Mouse (Mus musculus): ENCODE results near the gene Gpc6. TPM values are rescaled to one million over a fixed set of nuclear protein-coding genes. Genes with fewer than 3 reads are reported as not detected.

Gene Gpc6
- total RNA-seq, 2 experiments from 2014 or later, result 15.6 to 18.9 TPM

GRCm38 (mm10) chr14:117166350-117166749 is 241.2 kb downstream of the Gpc6 start:
- no peak for DNase-seq (ENCODE audit: low spot score in 2 of 2)
- intact Hi-C loops (cut with DNase I), result no loop called here

GRCm38 (mm10) chr14:117193364-117193763 is 268.2 kb downstream of the Gpc6 start:
- intact Hi-C loops (cut with DNase I), result no loop called here
- DNase-seq (ENCODE audit: low spot score in 2 of 2), result no peak

GRCm38 (mm10) chr14:117202012-117202411 is 276.9 kb downstream of the Gpc6 start:
- intact Hi-C loops (cut with DNase I), result no loop called here
- DNase-seq (ENCODE audit: low spot score in 2 of 2), result no peak

- intact Hi-C loops (cut with DNase I), result no loop called here
These were observed 278.8 kb downstream of the Gpc6 start for GRCm38 (mm10) chr14:117203960-117204359.

GRCm38 (mm10) chr14:117214373-117214772 is 289.3 kb downstream of the Gpc6 start:
- intact Hi-C loops (cut with DNase I), result no loop called here
- no peak for DNase-seq (ENCODE audit: low spot score in 2 of 2)

More at GRCm38 (mm10) chr14:117203960-117204359, 278.8 kb downstream of the Gpc6 start:
- DNase-seq (ENCODE audit: low spot score in 2 of 2), result no peak

GRCm38 (mm10) chr14:117226920-117227319 is 301.8 kb downstream of the Gpc6 start:
- no peak for DNase-seq (ENCODE audit: low spot score in 2 of 2)
- intact Hi-C loops (cut with DNase I), result no loop called here

- intact Hi-C loops (cut with DNase I), result no loop called here
- no peak for DNase-seq (ENCODE audit: low spot score in 2 of 2)
These were observed 305.4 kb downstream of the Gpc6 start for GRCm38 (mm10) chr14:117230476-117230875.

GRCm38 (mm10) chr14:117238226-117238625 is 313.1 kb downstream of the Gpc6 start:
- intact Hi-C loops (cut with DNase I), result no loop called here
- DNase-seq (ENCODE audit: low spot score in 2 of 2), result no peak

GRCm38 (mm10) chr14:117239694-117240427 is 314.7 kb downstream of the Gpc6 start:
- intact Hi-C loops (cut with DNase I), result no loop called here
- DNase-seq (ENCODE audit: low spot score in 2 of 2), result no peak

GRCm38 (mm10) chr14:117245631-117246030 is 320.5 kb downstream of the Gpc6 start:
- no peak for DNase-seq (ENCODE audit: low spot score in 2 of 2)
- intact Hi-C loops (cut with DNase I), result no loop called here

GRCm38 (mm10) chr14:117256192-117256591 is 331.1 kb downstream of the Gpc6 start:
- DNase-seq (ENCODE audit: low spot score in 2 of 2), result no peak
- intact Hi-C loops (cut with DNase I), result no loop called here

- intact Hi-C loops (cut with DNase I), result no loop called here
These were observed 340.5 kb downstream of the Gpc6 start for GRCm38 (mm10) chr14:117265653-117266052.

GRCm38 (mm10) chr14:117267823-117268601 is 342.9 kb downstream of the Gpc6 start:
- peak in 1 of 2 experiments; percentile 11 for DNase-seq (ENCODE audit: low spot score in 2 of 2)
- intact Hi-C loops (cut with DNase I), result no loop called here

More at GRCm38 (mm10) chr14:117265653-117266052, 340.5 kb downstream of the Gpc6 start:
- peak in 1 of 2 experiments; percentile 39 for DNase-seq (ENCODE audit: low spot score in 2 of 2)

- intact Hi-C loops (cut with DNase I), result no loop called here
- no peak for DNase-seq (ENCODE audit: low spot score in 2 of 2)
These were observed 358.5 kb downstream of the Gpc6 start for GRCm38 (mm10) chr14:117283631-117284030.

GRCm38 (mm10) chr14:117293746-117294145 is 368.6 kb downstream of the Gpc6 start:
- intact Hi-C loops (cut with DNase I), result no loop called here
- no peak for DNase-seq (ENCODE audit: low spot score in 2 of 2)

GRCm38 (mm10) chr14:117296207-117296838 is 371.2 kb downstream of the Gpc6 start:
- DNase-seq (ENCODE audit: low spot score in 2 of 2), result no peak
- intact Hi-C loops (cut with DNase I), result no loop called here

GRCm38 (mm10) chr14:117301019-117301418 is 375.9 kb downstream of the Gpc6 start:
- intact Hi-C loops (cut with DNase I), result no loop called here
- peak in 1 of 2 experiments; percentile 37 for DNase-seq (ENCODE audit: low spot score in 2 of 2)

GRCm38 (mm10) chr14:117303901-117304722 is 379.0 kb downstream of the Gpc6 start:
- DNase-seq (ENCODE audit: low spot score in 2 of 2), result no peak
- intact Hi-C loops (cut with DNase I), result no loop called here

- no peak for DNase-seq (ENCODE audit: low spot score in 2 of 2)
- intact Hi-C loops (cut with DNase I), result no loop called here
These were observed 379.6 kb downstream of the Gpc6 start for GRCm38 (mm10) chr14:117304723-117305010.
